Mouse (Mus musculus) left cerebral cortex, adult 9 months (tissue): ENCODE measurements around the gene Nom1.
"Not testable (repeated sequence)": the region's sequence is repeated elsewhere in the genome, so short reads cannot be mapped to it uniquely, and the experiment has no call there.

Source experiments
- DNase-seq, 2 experiments: peaks; one replicate each; pipeline ENCODE4 v3.0.0; 2022; ENCODE audit warnings: low spot score in 2 of 2

Gene Nom1

GRCm38 (mm10) chr5:29434228-29434871 is at the start of gene Nom1:
TSS of gene Nom1 (plus strand) at chr5:29434664.
- peak; percentile 69 to 93 for DNase-seq

GRCm38 (mm10) chr5:29387591-29387990 is 46.9 kb upstream of the Nom1 start:
- no peak for DNase-seq

- no peak for DNase-seq
Measured at GRCm38 (mm10) chr5:29388181-29388943, 46.1 kb upstream of the Nom1 start.

- DNase-seq: peak in 1 of 2 experiments; percentile 74
Measured at GRCm38 (mm10) chr5:29388944-29389765, 45.3 kb upstream of the Nom1 start.

- no peak for DNase-seq
Measured at GRCm38 (mm10) chr5:29398427-29398826, 36.0 kb upstream of the Nom1 start.

- no peak for DNase-seq
Measured at GRCm38 (mm10) chr5:29410854-29411253, 23.6 kb upstream of the Nom1 start.

GRCm38 (mm10) chr5:29413041-29413440 is 21.4 kb upstream of the Nom1 start:
- DNase-seq: no peak

GRCm38 (mm10) chr5:29423330-29423729 is 11.1 kb upstream of the Nom1 start:
- not testable (repeated sequence) for DNase-seq

GRCm38 (mm10) chr5:29434872-29435358 is 451 bp downstream of the Nom1 start:
- peak in 1 of 2 experiments; percentile 8 for DNase-seq

GRCm38 (mm10) chr5:29435491-29435890 is 1.0 kb downstream of the Nom1 start:
- no peak for DNase-seq

GRCm38 (mm10) chr5:29436728-29437127 is 2.3 kb downstream of the Nom1 start:
- not testable (repeated sequence) for DNase-seq

- DNase-seq: no peak
Measured at GRCm38 (mm10) chr5:29445275-29445674, 10.8 kb downstream of the Nom1 start.

GRCm38 (mm10) chr5:29452352-29452751 is 17.9 kb downstream of the Nom1 start:
- no peak for DNase-seq

- DNase-seq: no peak
Measured at GRCm38 (mm10) chr5:29456895-29457656, 22.6 kb downstream of the Nom1 start.

GRCm38 (mm10) chr5:29462943-29463686 is 28.7 kb downstream of the Nom1 start:
- DNase-seq: no peak

- no peak for DNase-seq
Measured at GRCm38 (mm10) chr5:29467489-29468350, 33.3 kb downstream of the Nom1 start.

GRCm38 (mm10) chr5:29468351-29469065 is 34.0 kb downstream of the Nom1 start:
- no peak for DNase-seq

GRCm38 (mm10) chr5:29469501-29469900 is 35.0 kb downstream of the Nom1 start:
- DNase-seq: no peak

- DNase-seq: no peak
Measured at GRCm38 (mm10) chr5:29470271-29470670, 35.8 kb downstream of the Nom1 start.
